Mouse (Mus musculus) small intestine, adult 2 months (tissue): Measurements from ENCODE around the gene Eif3k. TPM values are rescaled to one million over a fixed set of nuclear protein-coding genes. Genes with fewer than 3 reads are reported as not detected.

Experiments used
- H3K27ac ChIP-seq: fragments of 200-500 bp; 2 replicates; pipeline ENCODE4 v1.5.1; 2012; ENCODE audit warnings: low read depth, low read length, control low read depth, inconsistent platforms; ENCODE audit not compliant: insufficient read depth
- H3K27me3 ChIP-seq: fragments of 200-500 bp; 2 replicates; pipeline ENCODE4 v1.6.1; 2012; ENCODE audit warnings: mild to moderate bottlenecking, moderate library complexity, low read length, inconsistent platforms; ENCODE audit not compliant: control insufficient read depth, insufficient read depth
- H3K36me3 ChIP-seq: fragments of 200-500 bp; 2 replicates; pipeline ENCODE4 v1.6.1; 2012; ENCODE audit warnings: mild to moderate bottlenecking, low read length, control low read depth, inconsistent platforms; ENCODE audit not compliant: control insufficient read depth, insufficient read depth
- H3K4me1 ChIP-seq: fragments of 200-500 bp; 2 replicates; pipeline ENCODE4 v1.6.1; 2012; ENCODE audit warnings: low read length, inconsistent platforms, mixed read lengths; ENCODE audit not compliant: control insufficient read depth, insufficient read depth, insufficient read length
- H3K4me3 ChIP-seq: fragments of 200-500 bp; 2 replicates; pipeline ENCODE4 v1.5.1; 2012; ENCODE audit warnings: low read depth, mild to moderate bottlenecking, control low read depth, inconsistent platforms, low read length, moderate library complexity
- CTCF ChIP-seq: fragments of 200-500 bp; IDR thresholded peaks from 2 replicates; pipeline ENCODE4 v1.5.1; 2012; ENCODE audit warnings: low read depth, mild to moderate bottlenecking, control low read depth, inconsistent platforms, low read length, moderate library complexity, mixed read lengths; ENCODE audit not compliant: insufficient replicate concordance, insufficient read length; ENCODE audit errors: extremely low read depth
- POLR2A ChIP-seq: fragments of 200-500 bp; IDR thresholded peaks from 2 replicates; pipeline ENCODE4 v1.6.1; 2012; ENCODE audit warnings: low read depth, mild to moderate bottlenecking, control low read depth, inconsistent platforms, low read length, moderate library complexity
- WGBS: fragments of 180-500 bp; shearing (Covaris S2); methylation state at CpG from one replicate; pipeline ENCODE4 v1.1.7; 2018; 5-methylcytosine and 5-hydroxymethylcytosine counted together
- polyA plus RNA-seq: library from polyadenylated mRNA; depleted of rRNA; stranded (reverse); fragments of >200 nt; gene quantifications from 2 replicates; pipeline ENCODE4 v1.2.3, GENCODE M21; 2012

Gene Eif3k
- polyA plus RNA-seq, 1 experiment: 169 TPM

GRCm38 (mm10) chr7:28985207-28985606, 3.5 kb upstream of the Eif3k start:
- Histone ChIP-seq H3K27ac (no peak overlapping the region), H3K4me1 (peaks cover 3% of the 10 kb centered on the region), H3K27me3 (no peaks in the 10 kb centered on the region), H3K36me3 (no peaks in the 10 kb centered on the region), H3K4me3 (no peak overlapping the region)
- no peak for TF ChIP-seq CTCF
- TF ChIP-seq POLR2A: no peak
- 79% methylated on average over 7 of the region's 7 CpGs for WGBS

DNA sequence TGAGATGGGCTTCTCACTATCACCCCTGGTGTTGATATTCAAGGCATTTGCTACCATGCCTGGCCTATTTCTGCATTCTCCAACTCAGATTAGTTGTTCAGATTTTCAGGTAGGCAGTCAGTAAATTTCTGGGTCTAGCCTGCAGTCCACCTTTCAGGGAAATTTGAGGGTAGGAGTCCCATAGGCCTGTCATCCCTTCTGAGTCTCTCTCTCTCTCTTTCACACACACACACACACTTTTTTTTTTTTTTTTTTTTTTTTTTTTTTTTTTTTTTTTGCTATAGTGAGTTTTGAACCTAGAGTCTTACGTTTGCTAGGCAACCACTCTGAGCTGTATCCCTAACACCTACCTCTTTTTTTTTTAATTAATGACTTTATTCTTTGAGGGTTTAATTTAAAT, 2.8 kb upstream of the Eif3k start:
- no peak overlapping the region for H3K27ac ChIP-seq
- no peaks in the 10 kb centered on the region for H3K27me3 ChIP-seq
- H3K36me3 ChIP-seq: peaks cover under 1% of the 10 kb centered on the region; the same call in 1 of the 2 replicates
- peaks cover 3% of the 10 kb centered on the region for H3K4me1 ChIP-seq
- 100% methylated on average over 1 of the region's 1 CpGs for WGBS
- TF ChIP-seq CTCF (no peak), POLR2A (no peak)
- H3K4me3 ChIP-seq: no peak overlapping the region

DNA sequence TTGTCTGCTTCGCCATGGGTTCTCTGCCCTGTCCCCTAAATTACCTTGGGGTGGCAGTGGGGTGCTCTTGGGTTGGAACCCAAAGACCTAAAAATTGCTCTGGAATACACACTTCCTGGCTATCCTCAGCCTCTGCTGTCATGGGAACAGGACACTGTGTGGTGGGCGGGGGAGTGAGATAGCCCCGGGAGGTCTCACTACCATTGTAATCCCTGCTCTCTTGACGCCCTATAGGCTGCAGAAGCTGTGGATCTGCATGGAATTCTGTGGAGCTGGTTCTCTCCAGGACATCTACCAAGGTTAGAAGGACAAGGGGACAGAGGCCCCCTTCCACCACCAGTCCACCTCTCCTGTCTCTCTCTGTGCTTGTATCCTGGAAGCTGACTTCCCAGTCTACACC, 2.2 kb upstream of the Eif3k start:
- peaks cover 3% of the 10 kb centered on the region for H3K4me1 ChIP-seq
- no peak for TF ChIP-seq CTCF
- TF ChIP-seq POLR2A: no peak
- H3K4me3 ChIP-seq: 0 out of 2 replicates have a peak overlapping the region, but pooled peaks have one; percentile 9
- H3K36me3 ChIP-seq: peaks cover 5% of the 10 kb centered on the region
- WGBS: 82% methylated on average over 4 of the region's 4 CpGs
- no peak overlapping the region for H3K27ac ChIP-seq
- no peaks in the 10 kb centered on the region for H3K27me3 ChIP-seq

- TF ChIP-seq CTCF (no peak), POLR2A (no peak)
- Histone ChIP-seq H3K27ac (peak overlapping the region; percentile 64), H3K4me3 (peak overlapping the region; percentile 56), H3K36me3 (peaks cover 11% of the 10 kb centered on the region), H3K4me1 (peaks cover 3% of the 10 kb centered on the region), H3K27me3 (no peaks in the 10 kb centered on the region)
- 69% methylated on average over 11 of the region's 11 CpGs for WGBS
Measured at GRCm38 (mm10) chr7:28983141-28983564, 1.5 kb upstream of the Eif3k start.

DNA sequence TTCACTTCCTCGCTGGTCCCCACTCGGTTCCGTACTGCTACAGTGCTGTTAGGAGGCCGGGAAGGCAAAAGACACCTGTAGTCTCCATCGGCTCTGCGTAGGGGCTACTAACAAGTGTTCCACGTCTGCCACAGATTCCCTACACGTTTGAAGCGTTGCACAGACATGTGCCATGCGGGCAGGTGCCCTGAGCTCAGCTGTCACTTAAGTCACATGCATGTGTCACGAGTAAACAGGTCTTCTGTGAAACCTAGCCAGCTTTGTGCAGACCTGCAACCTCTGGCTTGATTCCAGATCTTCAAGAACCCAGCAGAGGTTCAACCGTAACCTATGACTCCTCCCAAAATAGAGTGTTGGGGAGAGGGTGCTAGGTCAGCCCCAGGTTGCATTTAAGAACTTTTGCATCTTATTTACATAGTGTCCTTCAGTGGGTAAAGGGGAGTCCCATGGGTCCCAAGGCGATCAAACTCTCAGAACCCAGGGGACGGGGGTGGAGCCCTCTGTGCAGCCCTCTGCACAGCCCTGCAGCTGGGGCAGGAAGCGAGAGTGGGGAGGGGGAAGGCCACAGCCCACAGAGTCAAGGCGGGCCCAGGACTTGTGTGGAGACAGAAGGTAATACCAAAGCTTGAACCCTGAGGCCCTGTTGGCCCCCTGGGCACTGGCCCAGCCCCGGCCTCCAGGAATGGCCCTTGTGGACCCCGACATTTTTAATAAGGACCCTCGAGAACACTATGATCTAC, 780 bp upstream of the Eif3k start:
- H3K27ac ChIP-seq: peak overlapping the region; percentile 89
- H3K4me1 ChIP-seq: peaks cover 5% of the 10 kb centered on the region
- peaks cover 18% of the 10 kb centered on the region for H3K36me3 ChIP-seq
- WGBS: 15% methylated on average over 19 of the region's 19 CpGs
- H3K27me3 ChIP-seq: no peaks in the 10 kb centered on the region
- TF ChIP-seq CTCF (no peak), POLR2A (no peak)
- peak overlapping the region; percentile 71 for H3K4me3 ChIP-seq

DNA sequence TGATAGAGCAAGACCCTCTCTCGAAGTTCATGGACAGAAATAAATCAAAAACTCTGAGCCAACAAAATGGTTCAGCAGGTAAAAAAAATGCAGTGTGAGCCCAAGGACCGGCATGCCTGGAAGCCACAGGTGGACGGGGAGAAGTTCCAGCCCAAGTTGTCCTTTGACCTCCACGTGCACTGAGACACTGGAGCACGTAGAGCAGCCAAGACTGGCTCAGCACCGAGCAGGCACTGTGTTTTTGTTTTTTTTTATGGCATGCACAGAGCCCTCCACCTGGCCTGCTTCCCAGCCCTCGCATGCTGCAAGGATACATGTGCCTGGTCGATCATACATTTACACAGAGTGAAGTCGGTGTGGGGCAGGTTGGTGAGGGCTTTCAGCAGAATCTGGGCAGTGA, 4.1 kb downstream of the Eif3k start:
- no peak overlapping the region for H3K27ac ChIP-seq
- TF ChIP-seq POLR2A: no peak
- TF ChIP-seq CTCF: no peak
- peaks cover 9% of the 10 kb centered on the region for H3K4me1 ChIP-seq
- H3K4me3 ChIP-seq: no peak overlapping the region
- WGBS: 45% methylated on average over 9 of the region's 9 CpGs
- H3K36me3 ChIP-seq: peaks cover 41% of the 10 kb centered on the region
- no peaks in the 10 kb centered on the region for H3K27me3 ChIP-seq

DNA sequence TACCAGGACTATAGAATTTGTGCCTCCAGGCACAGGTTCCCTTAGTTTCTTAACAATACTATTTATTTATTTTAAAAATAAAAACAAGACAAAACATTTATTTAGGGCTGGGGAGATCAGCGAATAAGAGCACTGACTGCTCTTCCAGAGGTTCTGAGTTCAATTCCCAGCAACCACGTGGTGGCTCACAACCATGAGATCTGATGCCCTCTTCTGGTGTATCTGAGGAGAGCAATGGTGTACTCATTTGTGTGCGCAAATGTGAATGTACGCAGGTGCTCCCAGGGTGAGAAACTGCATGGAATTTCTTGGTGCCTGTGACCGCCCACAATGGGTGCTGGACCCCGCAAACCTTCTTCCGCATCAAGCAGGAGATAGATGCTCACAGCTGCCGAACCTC, 8.6 kb downstream of the Eif3k start:
- Histone ChIP-seq H3K27me3 (no peaks in the 10 kb centered on the region), H3K4me3 (no peak overlapping the region), H3K36me3 (peaks cover 28% of the 10 kb centered on the region), H3K4me1 (peaks cover 32% of the 10 kb centered on the region), H3K27ac (no peak overlapping the region)
- TF ChIP-seq CTCF (0 out of 2 replicates have a peak, but pooled peaks have one; percentile 5), POLR2A (no peak)
- WGBS: 78% methylated on average over 8 of the region's 8 CpGs
